Mouse (Mus musculus) kidney, postnatal 25 days (tissue): Measurements from ENCODE around the gene Npc2.

Source experiments
- DNase-seq, 2 experiments: peaks; one replicate each; pipeline ENCODE4 v3.0.0; 2021; ENCODE audit warnings: mixed read lengths in 2 of 2

Npc2 gene

GRCm38 (mm10) chr12:84726986-84727385 lies 46.0 kb downstream of the Npc2 start:
- no peak for DNase-seq

DNA sequence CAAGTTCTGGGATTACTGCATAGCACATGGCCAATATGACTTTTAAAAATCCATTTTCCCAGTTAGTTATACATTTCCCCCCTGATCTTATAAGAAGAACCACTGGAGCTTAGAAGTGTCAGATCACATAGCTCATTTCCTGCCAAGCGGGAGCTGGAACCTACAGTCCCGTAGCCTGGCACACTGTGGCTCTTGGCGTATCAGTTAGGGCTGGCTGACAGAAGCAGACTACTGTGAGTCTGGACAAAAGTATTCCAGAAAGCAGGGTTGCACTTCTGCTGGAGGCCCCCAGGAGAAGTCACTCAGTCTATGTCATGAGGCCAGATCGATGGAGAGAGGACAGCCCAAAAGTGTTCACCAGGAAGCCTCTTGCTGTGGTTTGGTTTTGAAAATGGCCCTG lies 46.6 kb downstream of the Npc2 start:
- DNase-seq: no peak

GRCm38 (mm10) chr12:84718462-84719244 lies 54.3 kb downstream of the Npc2 start:
- peak in 1 of 2 experiments; percentile 8 for DNase-seq

DNA sequence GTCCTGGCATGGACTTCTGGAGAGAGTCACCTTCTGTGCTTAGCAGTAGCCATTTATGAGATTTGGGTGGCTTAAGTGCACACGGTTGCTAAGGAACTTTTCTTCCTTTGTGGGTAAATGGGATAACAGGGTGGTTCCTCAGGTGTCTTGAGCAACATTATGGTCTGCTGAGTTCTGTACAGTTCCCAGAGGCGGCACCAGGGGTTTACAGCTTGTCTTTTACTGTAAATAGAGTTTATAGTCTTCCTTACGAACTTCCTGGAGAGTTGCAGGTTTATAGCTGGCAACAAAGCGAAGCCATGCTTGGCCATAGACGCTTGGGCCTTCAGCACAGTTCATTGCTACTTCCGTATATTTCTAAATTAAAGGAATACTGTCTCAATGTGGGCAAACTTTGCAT lies 58.4 kb downstream of the Npc2 start:
- DNase-seq: no peak

- DNase-seq: peak in 1 of 2 experiments; percentile 25
Measured at GRCm38 (mm10) chr12:84709842-84710439, 63.0 kb downstream of the Npc2 start.

DNA sequence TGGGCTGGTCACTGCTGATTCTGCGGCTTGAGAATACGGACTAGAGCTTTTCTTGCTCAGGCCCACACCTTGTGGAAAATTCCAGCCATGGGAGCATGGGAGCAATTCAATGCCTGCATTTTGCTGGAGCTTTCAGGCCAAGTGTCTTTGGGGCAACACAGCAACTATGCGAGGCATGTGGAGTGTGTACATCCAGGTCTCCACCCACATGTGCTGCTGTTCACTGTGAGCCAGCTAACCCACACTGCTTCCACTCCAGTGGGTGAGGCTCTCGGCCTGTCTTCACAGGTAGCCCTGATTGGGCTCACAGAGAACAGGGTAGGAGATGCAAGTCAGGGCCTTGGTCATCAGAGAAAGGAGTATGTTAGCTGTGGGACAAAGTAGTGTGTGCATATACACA lies 65.1 kb downstream of the Npc2 start:
- DNase-seq: no peak

GRCm38 (mm10) chr12:84706886-84707285 lies 66.1 kb downstream of the Npc2 start:
- no peak for DNase-seq
